Mouse (Mus musculus): ENCODE measurements around the gene Alk.

DNA sequence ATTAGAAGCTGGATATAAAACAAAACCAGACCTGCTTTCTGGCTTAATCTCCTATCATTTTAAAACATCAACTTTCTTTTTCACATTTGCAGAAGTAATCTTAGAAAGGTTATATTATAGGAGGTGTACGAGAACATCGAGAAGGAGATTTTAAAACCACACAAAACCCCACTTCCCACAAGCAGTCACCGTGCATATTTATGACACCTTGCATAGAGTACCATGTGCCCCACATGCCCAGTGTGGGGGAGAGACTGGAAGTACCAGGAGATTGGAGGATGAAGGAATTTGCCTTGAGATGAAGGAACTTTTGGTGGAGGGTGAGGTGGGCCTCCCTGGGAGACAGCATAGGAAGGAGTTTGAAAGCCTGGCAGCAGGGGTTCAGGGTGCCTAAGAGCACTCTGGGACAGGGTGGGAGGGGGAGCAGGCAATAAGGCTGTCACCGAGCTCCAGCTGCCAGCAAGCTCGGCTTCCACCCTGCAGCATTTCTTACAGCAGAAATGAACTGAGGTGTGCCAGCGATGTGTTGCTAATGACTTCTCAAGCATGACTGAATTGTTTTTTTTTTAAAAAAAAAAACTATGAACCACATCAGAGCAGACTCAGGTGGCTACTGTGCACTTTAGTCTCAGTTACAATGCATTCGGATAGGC lies 459.4 kb downstream of the Alk start:
- TF ChIP-seq TAL1 (conservative IDR thresholded peaks at IDR 0.05; ENCODE audit: low read depth, low read length) = no peak
- no peak for TF ChIP-seq CTCF (IDR thresholded peaks at IDR 0.05; ENCODE audit: low read depth, low read length)

All from G1E (cell line).